Mouse (Mus musculus): ENCODE results near the gene Nrcam.

The Nrcam gene

DNA sequence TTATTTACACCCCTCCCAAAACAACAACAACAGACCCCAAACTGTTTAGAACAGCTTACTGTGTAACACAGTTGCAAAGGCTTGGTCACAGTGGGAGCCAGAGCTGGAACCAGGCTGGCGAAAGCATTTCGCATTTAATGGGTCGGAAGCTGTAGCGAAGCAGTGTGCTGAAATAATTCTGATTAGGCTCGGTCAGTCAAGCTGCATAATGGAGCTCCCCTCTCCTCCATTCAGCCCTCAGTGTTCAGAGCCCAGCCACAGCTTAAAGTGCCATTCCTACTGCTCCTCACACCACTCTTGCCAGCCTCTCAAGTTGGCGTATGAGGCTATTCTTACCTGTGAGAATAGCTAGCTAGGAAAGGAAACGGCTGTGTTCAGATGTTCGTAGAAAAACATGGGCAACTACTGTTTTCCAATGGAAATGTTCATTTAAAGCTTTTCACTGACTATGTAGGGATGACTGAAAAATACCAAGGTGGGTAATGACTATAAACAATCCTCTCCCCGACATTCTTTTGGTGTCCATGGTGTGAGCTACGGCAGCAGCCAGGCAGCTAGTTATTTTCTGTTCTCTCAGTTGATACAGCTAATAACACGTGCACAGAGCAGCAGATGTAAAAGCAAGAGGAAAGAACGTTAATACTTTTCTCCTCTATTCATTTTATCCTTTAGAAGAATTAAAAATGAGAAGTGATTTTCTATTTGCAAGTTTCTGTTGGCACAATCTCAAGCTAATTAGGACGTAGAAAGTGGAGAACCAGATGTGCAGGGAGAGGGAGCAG, 108.6 kb downstream of the Nrcam start:
- no peak for DNase-seq (ENCODE audit: low read depth)

GRCm38 (mm10) chr12:44438884-44439283, 110.2 kb downstream of the Nrcam start:
- DNase-seq (ENCODE audit: low read depth): no peak

GRCm38 (mm10) chr12:44440230-44440629, 111.5 kb downstream of the Nrcam start:
- DNase-seq (ENCODE audit: low read depth): no peak

DNA sequence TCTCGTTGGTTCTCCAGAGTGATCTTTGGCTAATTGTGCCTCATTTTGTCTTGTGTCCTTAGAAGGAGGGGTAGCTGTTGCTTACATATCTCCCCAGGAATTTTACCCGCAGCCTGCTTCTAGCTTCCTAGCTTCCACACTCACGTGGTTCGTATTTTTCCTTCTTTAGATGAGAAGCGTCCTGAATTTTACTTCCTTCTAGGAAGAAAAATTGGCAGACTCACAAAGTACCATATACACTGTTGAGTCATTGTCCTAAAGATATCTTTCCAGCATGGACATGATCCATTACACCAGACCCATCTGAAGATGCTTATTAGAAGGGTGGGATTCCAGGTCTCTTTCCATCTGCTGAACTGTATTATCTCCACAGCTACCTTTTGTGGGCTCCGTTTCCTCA, 122.2 kb downstream of the Nrcam start:
- DNase-seq (ENCODE audit: low read depth): no peak

DNA sequence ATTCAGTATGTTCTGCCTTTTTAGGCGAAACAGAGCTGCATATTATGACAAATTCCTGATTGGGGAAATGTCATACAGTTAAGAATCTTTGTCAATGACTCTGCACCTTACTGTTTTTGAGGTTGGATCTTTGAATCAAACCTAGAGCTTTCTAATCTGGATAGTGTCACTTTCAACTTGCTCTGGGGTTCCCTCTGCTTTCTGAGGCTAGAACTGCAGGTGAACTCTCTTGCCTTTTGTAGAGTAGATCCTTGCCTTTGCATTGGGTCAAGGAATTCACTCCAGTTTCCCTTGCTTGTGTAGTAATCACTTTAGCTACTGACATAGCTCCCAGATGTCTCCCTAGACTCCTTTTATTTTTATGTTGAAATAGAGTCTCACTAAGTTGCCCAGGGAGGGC, 123.1 kb downstream of the Nrcam start:
- no peak for DNase-seq (ENCODE audit: low read depth)

GRCm38 (mm10) chr12:44453791-44454190, 125.1 kb downstream of the Nrcam start:
- no peak for DNase-seq (ENCODE audit: low read depth)

- no peak for DNase-seq (ENCODE audit: low read depth)
These were observed 129.3 kb downstream of the Nrcam start for GRCm38 (mm10) chr12:44457961-44458360.

GRCm38 (mm10) chr12:44462436-44462835, 133.8 kb downstream of the Nrcam start:
- DNase-seq (ENCODE audit: low read depth): no peak

GRCm38 (mm10) chr12:44462976-44463375, 134.3 kb downstream of the Nrcam start:
- no peak for DNase-seq (ENCODE audit: low read depth)

- DNase-seq (ENCODE audit: low read depth): no peak
These were observed 142.4 kb downstream of the Nrcam start for GRCm38 (mm10) chr12:44471073-44471472.

DNA sequence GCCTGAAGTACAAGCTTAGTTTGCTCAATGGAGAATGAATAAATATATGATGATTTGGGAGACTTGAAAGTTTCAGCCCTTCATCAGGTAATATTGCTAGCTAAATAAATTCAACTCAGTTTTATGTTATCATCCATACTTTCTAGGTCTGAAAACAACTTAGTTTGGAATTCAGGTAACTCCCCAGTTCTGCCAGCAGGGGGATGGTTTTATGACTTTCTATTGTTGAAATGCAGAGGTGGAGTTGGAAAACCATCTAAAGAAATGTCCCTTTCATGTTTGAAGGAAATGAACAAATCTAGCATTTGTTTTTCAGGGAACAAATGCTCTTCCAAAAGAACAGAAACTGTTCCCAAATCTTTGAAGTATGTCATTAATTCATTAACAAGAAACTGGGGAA, 146.7 kb downstream of the Nrcam start:
- DNase-seq (ENCODE audit: low read depth): no peak

- DNase-seq (ENCODE audit: low read depth): no peak
These were observed 150.8 kb downstream of the Nrcam start for GRCm38 (mm10) chr12:44479260-44480030.

DNA sequence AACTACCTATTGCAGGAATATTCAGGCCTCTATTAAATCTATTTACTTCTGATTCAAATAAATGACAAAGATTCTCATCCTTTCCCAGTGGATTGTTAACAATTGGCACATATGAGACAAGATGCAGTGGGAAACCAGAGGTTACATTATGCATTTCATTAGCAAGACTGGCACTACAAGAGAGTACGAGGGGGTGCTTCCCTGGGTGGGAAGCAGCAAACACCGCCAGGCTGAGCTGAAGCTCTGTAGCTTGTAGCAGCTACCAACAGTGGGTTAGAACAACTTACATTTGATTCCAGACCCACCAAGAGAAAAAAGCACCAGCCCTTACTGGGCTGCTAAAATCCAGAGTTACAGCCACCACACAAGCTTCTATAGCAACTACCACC, 151.3 kb downstream of the Nrcam start:
- DNase-seq (ENCODE audit: low read depth): no peak

- no peak for DNase-seq (ENCODE audit: low read depth)
These were observed 152.7 kb downstream of the Nrcam start for GRCm38 (mm10) chr12:44481415-44481814.

- no peak for DNase-seq (ENCODE audit: low read depth)
These were observed 164.2 kb downstream of the Nrcam start for GRCm38 (mm10) chr12:44492759-44493479.

DNA sequence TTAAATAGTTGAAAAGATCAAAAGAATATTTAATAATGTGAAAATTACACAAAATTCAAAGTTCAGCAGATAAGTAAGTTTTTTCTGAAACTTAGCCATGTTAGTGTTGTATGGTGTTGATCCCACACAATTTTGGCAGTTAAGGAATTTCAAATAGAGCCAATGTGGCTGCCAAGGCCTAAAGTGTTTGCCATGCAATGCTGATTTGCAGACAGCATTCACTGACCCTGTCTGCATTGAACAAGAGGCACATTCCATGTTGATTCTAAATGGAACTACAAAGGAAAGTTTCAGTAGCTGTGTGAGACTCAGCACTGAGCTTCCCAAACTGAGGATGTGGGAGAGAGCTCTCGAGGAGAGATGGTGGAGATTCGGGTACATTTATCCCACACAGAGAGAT, 169.1 kb downstream of the Nrcam start:
- no peak for DNase-seq (ENCODE audit: low read depth)

DNA sequence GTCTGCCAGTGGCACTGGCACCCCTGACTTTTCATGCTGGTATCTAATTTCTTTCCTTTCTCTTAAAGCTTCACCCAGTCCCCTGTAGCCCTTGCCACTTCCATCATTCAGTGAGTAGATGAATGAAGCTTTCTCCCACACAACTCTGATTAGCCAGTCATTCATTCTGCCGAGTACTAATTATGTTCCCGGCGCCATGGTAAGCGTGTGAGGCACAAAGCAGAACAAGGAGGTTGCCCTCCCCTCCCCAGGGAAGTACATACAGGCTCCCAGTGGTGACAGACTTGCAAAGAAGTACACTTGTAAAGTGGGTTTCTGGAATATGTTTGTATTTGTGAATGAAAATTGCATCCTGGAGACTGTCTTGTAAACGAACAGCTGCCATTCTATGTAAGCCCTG, 170.2 kb downstream of the Nrcam start:
- DNase-seq (ENCODE audit: low read depth): no peak

GRCm38 (mm10) chr12:44501807-44502487, 173.3 kb downstream of the Nrcam start:
- no peak for DNase-seq (ENCODE audit: low read depth)

GRCm38 (mm10) chr12:44503737-44504136, 175.1 kb downstream of the Nrcam start:
- DNase-seq (ENCODE audit: low read depth): no peak

DNA sequence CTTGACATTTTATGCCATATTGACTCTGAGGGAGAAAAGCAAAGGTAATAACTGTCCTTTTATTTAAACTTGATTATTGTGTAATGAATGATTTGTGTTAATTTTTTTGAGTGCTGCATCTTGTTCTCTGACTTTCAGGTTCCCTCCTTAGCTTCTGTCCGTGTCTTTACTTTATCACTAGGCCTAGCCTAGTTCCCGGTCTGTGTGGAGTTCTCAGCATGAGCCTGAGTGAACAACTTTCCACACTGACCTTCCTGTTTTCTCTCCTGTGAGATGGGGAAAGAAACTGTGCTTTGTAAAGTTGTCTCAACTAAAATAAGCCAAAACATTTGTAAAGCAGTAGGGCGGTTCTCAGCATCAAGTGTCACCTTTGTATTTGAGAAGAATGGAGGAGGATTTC, 179.9 kb downstream of the Nrcam start:
- no peak for DNase-seq (ENCODE audit: low read depth)

GRCm38 (mm10) chr12:44509406-44510104, 180.9 kb downstream of the Nrcam start:
- DNase-seq (ENCODE audit: low read depth): no peak

DNA sequence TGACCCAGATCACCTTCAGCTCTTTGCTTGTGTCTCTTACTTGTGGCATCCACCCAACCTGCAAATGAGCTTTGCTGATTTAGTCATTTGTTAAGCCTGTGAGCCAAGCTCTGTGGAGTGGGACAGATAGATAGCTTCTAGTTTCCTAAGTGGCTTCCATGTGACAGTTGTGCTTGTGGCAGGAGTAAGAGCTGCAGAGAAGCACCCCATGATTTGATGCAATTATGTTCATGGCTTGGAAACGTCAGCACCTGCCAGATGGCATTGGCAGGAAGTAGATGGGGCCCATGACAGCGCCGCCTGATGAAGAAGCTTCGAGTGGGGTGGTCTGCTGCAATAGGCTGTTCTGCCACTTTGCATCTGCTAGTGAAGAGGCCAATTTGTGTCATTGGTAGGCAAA, 186.4 kb downstream of the Nrcam start:
- DNase-seq (ENCODE audit: low read depth): no peak

Measured in c-Kit-positive CD71-positive TER-119-negative erythroid progenitor cells, embryonic 14.5 days (primary cell).